ENCODE assay signal across 24 mouse cellular contexts in the genomic region with DNA sequence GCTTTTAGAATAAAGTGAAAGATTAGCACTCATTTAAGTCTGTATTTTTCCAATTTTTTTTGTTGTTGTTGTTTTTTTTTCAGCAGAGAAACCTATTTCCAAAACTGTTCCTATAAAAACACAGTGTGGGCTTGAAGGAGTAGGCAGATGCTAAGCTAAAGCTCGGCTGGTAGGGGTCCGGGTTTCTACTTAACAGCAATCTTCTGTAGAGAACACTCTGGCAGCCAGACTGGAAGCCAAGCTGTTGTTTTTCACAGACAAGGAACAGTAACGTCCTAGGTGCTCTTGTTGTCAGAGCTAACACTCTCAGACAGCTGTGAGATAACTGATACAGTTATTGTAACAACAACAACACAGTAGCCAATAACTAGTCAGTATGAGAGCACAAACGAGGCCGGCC.
"Had no signal": no experiment of that assay in that cellular context is flagged by ENCODE, and none has a peak within 500 bp of the region (broad histone marks: within the 10 kb centered on the region; RNA-seq: fewer than 3 reads in every experiment).

No protein-coding gene starts in this region.

- H3K4me2 ChIP-seq: limb, embryonic 12.5 days; limb, embryonic 15.5 days; liver, embryonic 11.5 days; lung, embryonic 14.5 days; midbrain, embryonic 12.5 days; midbrain, embryonic 15.5 days; neural tube, embryonic 13.5 days had no signal

- H3K4me1 ChIP-seq: limb, embryonic 12.5 days; limb, embryonic 15.5 days; midbrain, embryonic 12.5 days; midbrain, embryonic 15.5 days; neural tube, embryonic 13.5 days had no signal

- H3K4me3 ChIP-seq: limb, embryonic 12.5 days; limb, embryonic 15.5 days; midbrain, embryonic 12.5 days; midbrain, embryonic 15.5 days; myocyte; neural tube, embryonic 13.5 days had no signal

- ATAC-seq: liver, postnatal 0 days; lung, postnatal 0 days; midbrain, embryonic 15.5 days had no signal

- DNase-seq: kidney, adult 18-20 months; kidney, adult 9 months; kidney, postnatal 14 days; kidney, postnatal 4 days; layer of hippocampus, postnatal 36 days; left cerebral cortex, postnatal 4 days; liver, postnatal 0 days; lung, embryonic 14.5 days; retina, postnatal 1 day; right cerebral cortex, postnatal 4 days; thymus, adult 2 months; thymus, postnatal 14 days; thymus, postnatal 4 days had no signal

- H3K27ac ChIP-seq: limb, embryonic 12.5 days; limb, embryonic 15.5 days; liver, embryonic 14.5 days; macrophage; midbrain, embryonic 12.5 days; midbrain, embryonic 15.5 days; neural tube, embryonic 13.5 days; stomach, postnatal 0 days had no signal

- H3K36me3 ChIP-seq: limb, embryonic 12.5 days; limb, embryonic 15.5 days; midbrain, embryonic 12.5 days; midbrain, embryonic 15.5 days; neural tube, embryonic 13.5 days had no signal

- H3K27me3 ChIP-seq: limb, embryonic 15.5 days; midbrain, embryonic 12.5 days; midbrain, embryonic 15.5 days; neural tube, embryonic 13.5 days had no signal

- H3K9ac ChIP-seq: limb, embryonic 12.5 days; limb, embryonic 15.5 days; liver, embryonic 14.5 days; liver, postnatal 0 days; lung, embryonic 14.5 days; midbrain, embryonic 12.5 days; midbrain, embryonic 15.5 days; neural tube, embryonic 13.5 days had no signal

- H3K9me3 ChIP-seq: limb, embryonic 12.5 days; limb, embryonic 15.5 days; midbrain, embryonic 12.5 days; midbrain, embryonic 15.5 days; neural tube, embryonic 13.5 days had no signal
